Mouse (Mus musculus): ENCODE results near the gene Cpa4.
A peak's percentile ranks its signal among the peaks of the same experiment; 100 is the strongest.

Cpa4 gene

DNA sequence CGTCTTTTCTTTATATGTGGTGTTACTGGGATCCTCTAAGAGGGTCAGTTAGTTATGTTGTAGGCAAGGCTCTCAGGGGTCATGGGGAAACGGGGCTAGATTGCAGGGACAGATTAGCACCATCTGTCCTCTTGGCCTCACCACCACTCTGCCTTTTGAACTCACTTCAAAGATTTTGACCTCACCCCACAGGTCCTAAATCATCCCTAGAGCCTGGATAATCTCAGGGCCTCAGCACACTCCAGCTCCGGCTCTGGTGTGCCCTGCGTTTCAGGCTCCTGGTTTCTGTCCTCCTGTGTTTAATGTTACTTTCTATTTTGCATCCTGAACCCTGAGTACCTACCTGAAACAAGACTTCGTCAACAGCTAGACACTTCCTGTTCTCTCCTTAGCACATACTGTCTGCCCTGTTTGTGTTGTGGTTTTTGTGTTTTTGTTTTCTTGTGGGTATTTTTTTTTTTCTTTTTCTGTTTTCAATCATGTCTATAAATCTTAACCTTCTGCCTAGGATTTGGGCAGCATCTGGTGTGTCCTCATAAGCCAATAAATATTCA, 23.8 kb downstream of the Cpa4 start:
- DNase-seq (ENCODE audit: low read depth) = no peak

DNA sequence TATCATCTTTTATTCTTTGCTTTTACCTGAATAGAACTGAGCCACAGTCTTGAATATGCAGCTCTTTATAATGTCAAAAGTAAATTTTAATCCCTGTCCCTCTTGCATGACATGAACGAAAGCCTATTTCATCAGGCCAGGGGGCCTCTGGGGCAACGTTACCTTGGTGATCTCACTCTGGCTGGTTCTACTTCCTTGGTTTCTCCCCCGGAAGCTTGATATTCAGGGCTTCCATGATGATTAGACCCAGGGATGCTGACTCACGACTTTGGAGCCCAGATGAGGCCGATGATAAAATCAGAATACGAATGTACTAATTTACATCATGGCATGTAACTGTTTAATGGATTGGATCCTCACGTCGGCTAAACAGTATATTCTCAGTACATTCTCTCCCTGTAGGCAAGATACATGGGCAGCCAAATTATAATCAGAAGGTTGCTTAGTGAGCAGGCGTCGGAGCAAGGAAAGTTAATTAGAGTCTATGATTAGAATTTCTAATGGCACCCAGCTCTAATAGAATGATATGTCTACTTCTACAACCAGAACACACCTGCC, 24.3 kb downstream of the Cpa4 start:
- peak; percentile 73 for DNase-seq (ENCODE audit: low read depth)

DNA sequence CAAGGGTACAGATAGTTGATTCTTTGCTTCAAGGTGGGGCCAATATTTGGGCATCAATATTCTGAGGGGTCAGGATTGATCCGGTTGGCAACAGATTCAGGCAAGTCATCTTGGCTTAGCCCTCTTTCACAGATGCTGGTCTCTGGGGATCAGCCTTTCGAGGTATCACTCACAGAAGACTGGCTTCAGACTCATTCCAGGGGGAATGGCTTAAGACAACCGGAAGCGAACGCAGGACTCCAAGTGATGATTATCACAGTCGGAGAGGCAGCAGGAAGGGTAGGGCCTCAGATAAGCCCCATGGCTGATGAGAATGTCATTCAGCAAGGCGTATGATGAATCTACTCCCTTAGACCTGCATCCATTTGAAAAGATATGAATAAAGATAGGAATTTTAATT, 26.2 kb downstream of the Cpa4 start:
- DNase-seq (ENCODE audit: low read depth) = no peak

DNA sequence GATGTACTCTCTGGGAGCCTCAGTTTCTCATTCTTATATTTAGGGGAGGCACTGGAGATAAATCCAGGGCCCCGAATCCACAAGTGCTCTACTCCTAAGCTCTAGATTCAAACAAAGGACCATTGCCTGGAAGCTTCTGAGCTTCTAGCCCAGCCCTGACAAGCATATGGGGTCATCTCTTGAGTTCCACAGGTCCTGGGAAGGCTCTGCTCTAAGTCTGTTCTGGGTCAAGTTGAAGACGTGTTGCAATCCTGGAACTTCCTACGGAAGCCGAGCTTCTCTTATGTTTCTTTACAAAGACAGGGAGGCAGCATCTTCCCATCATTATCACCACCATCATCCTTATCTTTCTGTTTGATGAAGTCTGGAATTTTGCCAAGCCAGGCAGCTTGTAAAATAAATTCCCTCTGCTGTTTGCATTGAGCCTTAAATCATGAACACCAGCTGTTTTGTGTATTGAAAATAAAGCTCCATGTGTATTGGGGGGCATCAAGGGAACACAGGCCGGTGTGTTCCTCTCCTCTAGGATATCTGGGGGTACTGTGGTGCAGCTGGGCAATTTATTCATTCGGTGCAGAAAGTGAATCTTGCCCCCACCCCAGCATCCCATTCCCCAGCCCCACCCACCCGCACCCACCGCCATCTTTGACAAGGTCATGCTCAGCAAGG, 28.2 kb downstream of the Cpa4 start:
- no peak for DNase-seq (ENCODE audit: low read depth)

DNA sequence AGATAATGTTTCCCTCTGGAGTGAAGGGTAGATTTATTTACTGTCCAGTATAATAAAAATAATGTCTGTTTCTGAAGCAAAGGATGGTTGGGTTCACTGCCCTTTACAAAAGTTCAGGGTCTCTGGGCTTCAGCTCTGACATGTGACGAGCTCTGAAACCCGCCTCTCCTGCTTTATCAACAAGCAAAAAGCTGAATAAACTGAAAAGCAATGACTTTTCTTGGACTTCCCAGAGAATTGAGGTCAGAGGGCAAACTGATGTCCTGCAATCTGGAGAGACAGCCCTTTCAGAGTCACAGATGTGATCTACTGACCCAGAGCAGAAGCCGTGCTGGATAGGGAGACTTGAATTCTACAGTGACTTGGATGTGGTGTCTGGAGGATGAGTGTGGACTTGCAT, 31.9 kb downstream of the Cpa4 start:
- DNase-seq (ENCODE audit: low read depth) = no peak

DNA sequence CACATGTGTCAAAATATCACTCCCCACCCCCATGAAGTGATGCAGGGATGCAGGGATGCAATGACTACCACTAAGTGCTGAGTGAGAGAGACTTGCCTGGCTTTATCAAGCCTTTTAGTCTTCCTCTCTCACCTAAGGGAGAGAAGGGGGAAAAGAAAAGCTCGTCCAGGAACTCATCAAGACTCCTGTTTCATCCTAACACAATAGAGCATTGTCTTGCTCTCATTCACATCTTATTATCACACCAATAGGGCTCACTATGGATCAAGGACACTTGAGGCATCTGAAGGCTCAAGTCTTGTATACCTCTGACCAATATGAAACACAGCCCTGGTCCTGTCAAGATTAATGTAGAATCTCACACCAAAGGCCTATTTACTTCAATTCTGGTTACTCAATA, 32.8 kb downstream of the Cpa4 start:
- DNase-seq (ENCODE audit: low read depth) = no peak

DNA sequence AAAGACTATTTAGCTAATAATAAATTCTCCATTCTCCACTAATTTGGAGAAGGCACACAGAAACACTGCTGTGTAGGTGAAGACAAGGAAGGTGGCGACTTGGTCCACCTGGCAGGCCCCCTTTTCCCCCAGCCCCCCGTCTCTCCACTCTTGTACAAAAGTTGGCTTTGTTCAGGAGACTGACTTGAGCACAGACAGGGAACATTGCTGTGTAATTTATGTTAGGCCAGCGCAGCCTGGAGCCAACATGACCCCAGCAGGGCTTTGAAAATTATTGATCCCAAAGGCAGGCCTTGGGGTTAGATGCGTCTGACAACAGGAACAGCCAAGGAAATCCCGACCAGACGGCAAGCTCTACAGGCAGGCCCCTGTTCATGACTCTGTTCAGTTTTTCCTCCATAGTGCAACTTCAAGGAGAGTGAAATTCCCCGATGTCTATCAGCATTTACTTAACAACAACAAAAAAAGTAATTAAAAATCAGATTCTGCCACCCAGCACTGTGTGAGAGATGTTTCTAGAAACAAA, 36.2 kb downstream of the Cpa4 start:
- DNase-seq (ENCODE audit: low read depth) = no peak

DNA sequence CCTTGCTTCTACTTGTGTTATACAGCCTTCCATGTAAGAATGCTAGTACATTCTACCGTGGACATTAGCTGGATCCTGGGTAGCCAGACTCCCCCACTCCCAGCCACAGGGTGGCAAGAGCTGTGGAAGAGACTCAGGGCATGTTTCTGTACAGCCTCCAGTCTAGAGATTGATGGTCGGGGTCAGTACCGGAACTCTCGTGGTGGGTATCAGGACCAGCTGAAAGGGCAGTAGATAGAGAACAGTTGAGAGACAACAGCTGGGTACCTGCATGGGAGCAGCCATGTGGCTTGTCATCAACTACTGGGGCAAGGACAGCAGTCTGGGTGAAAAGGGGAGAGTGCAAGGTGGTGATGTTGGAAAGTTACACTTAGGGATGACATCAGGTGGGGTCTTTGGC, 36.9 kb downstream of the Cpa4 start:
- no peak for DNase-seq (ENCODE audit: low read depth)

DNA sequence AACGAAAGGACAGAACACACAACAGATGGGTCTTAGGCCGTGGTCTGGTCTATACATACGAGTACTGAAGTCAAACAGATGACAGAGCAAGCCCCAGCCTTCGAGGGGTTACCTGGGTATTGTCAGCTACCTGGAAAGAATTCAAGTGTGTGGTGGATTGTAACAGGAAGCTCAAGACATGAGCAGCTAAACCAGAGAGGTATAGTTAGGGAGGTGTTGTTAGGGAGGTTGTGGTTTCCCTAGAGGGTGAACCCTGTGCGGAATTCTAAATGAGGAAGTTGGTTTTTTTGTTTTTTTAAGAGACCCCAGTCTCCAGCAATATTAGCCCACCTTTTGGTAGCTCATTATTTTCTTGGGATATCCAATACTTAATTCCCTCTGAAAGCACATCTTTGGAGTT, 37.5 kb downstream of the Cpa4 start:
- peak; percentile 13 for DNase-seq (ENCODE audit: low read depth)

DNA sequence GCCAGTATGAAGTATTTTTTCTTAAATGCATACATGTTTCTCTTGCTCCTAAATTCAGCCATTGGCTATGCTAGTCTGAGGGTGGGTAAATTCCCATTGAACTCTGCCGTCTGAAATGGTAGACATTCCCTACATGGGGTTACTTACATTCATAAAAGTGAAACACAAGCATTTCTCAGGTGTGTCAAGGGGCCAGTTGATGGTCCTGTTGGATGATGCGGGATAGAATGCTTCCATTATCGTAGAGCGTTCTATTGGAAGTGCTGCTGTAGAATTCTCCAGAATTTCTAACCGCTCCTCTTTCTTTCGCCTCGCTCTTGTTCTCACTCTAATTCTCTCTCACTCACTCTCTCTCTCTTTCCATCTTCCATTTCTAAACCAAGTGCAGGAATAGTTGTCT, 42.5 kb downstream of the Cpa4 start, which contains the start of gene Cpa5:
TSS of gene Cpa5 (plus strand) at position 301 of the 400 bp plus-strand sequence.
- no peak for DNase-seq (ENCODE audit: low read depth)

DNA sequence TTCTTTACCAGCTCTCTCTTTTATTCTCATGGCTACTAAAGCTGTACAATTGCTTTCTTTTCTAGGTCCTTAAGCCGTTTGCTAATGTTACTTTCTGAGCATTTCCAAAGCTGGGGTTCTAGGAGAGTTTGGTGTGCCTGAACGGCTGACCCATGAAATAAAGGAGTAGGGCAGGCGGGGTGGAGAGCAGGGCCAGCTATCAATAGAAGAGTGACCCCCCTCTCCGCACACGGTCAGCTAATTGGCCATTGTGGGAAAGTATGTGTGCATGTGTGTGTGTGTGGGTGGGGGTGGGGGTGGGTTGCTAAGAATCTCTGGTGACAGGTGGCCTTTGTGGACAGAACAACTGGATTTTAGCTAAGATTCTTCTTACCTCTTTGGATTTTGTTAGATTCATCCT, 43.0 kb downstream of the Cpa4 start:
- no peak for DNase-seq (ENCODE audit: low read depth)

DNA sequence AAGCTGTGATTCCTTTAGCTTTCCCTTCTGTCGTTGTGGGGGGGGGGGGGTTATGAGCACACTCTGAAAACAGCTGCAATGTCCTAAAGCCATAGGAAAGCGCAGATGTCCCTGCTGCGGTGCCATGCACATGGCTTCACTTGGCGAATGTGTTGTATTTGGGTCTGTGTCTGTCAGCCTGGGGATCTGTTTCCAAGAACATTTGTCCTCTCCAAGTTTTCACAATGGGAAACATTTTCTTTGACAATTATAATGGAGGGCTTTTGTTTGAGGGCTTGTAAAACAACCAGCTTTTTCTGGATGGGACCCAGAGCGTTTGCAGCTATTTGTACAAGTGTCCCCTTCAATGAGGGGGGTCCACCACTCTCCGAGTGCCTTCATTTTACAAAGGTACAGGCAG, 46.1 kb downstream of the Cpa4 start:
- DNase-seq (ENCODE audit: low read depth) = no peak

DNA sequence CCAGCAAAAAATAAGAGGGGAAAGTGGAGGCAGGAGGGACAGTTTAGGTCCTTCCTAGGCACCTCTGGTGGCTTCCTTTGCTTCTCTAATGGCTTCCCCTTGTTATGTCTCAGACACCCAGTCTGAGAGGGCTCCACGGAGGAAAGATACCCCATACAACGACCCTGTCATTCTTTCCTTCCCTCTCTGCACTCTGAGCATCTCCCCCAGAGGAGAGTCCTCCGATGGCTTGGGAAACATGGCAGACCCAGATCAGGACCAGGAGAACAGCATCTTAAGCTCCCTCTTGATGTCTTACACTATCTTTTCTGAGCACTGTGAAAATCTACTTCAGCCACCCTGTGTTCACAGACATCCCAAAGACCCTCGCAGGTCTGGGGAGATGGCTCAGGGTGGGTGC, 47.6 kb downstream of the Cpa4 start:
- no peak for DNase-seq (ENCODE audit: low read depth)

DNA sequence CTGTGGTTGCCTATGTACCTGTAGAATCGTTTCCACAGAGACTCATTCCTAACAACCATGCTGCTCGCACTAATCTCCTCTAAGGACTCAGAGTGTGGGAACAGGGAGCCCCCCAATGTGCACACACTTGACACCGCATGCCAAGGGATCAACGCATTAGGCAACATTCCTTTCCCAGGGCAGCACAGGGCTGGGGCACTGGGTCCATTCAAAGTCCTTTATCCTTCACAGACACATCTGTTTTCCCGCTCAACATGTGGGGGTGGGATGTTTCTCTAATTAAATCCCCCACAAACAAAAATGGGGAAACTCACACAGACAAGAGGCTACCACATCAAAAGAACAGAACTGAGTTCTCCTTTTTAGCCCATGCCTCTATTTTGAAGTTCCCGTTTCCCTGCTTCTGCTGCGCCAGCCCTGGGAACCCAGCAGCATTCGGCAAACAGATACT, 48.3 kb downstream of the Cpa4 start:
- no peak for DNase-seq (ENCODE audit: low read depth)

DNA sequence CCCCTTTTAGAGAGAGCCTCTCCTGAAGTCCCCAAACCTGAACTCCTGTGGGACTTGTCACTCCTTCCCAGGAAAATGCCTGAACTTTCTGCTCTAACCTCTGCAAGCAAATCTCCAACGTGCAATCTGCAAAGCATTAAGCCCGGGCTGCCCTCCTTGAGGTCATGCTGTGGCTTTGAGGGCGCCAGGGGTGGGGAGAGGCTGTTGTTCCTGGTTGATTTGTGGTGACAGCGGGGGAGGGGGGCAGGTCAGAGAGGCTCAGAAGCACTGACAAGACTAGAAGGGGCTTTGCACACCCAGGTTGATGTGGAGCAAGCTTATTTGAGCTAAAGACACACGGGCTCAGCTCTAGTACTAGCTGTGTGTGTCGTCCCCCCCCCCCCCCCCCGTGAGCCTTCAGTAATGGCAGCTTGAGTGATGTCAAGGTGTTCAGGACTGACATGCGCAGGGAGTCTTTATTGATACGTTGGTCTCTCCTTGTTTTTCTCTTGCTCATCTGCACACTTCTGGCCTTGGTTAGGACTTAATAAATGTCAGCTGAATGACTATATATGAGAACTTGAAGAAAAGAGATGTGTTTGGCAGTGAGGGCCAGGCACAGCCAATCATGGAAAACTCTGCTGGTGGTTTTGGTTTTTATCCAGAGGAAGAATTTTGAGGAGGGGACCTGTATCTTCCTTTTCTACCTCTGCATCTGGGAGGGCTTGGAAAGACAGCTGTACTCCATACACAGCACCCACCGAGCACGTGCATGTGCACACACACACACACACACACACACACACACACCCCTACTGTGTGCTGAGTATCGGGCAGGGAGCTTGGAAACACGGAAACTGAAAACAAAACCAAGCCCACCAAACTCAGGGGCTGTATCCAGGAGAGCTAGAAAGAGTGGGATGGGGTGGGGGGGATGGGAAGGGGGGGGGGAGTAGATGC, 49.1 kb downstream of the Cpa4 start:
- DNase-seq (ENCODE audit: low read depth) = peak; percentile 33

DNA sequence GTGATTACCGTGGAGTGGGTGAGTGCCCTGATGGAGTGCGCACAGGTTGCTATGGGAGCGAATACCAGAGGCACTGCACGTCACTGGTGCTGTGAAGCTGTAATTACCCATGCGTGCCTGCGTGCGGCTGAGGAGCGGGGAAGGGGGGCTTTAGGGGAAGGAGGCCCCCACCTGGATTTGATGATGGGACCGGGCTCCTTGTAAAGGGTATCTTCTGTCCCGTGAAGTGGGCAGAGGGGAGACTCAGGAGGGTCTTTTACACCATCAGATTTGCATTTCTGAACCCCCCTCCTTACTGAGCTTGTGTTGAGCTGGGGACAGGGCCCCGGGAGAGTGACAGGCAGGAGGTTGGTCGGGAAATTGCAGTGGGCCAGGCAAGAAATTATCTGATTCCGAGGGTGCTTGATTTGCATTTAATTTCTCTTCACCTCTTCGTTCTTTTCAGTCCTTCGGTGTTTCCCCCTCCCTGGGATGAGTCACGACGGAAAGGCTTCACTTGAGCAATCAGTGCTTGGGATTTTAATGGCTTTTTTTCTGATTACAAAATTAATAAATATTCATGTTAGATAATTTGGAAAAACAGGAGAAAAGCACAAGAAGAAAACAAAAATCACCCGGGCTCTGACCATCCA, 49.9 kb downstream of the Cpa4 start:
- no peak for DNase-seq (ENCODE audit: low read depth)

DNA sequence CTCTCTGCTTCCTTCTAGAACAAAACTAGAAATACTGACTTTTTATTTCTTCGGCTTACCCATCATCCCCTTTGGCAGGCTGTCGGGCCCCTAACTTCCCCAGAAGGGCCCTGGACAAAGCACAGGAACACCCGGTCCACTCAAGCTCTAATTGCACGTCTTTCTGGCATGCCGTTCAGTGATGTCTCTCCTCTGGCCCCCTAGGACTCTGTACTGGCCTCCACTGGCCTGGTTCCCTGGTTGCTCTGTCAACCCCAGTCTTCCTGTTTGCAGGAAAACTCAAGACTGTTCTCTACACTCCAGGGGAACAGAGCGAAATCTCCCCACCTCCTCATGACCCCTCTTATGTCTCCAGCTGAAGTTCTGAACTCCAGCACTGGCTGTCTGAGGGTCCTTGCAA, 50.6 kb downstream of the Cpa4 start:
- DNase-seq (ENCODE audit: low read depth) = no peak

DNA sequence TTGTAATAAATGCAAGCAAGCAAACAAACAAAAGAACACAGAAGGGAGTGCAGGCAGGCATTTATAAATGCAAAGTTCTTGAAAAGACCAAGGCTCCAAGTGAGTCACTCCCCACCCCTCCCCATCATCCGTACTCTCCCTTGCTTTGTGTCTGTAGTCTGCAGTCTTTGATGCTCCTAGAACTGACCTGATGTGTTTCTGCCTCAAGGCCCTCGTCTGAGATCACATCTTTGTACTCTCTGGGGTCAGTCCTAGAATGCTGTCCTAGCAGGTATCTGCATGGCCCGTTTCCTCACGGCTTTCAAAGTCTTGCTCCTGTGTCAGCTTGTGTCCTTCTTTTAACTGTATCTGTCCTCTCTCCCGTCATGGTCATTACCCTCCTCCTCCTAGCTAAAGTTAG, 51.4 kb downstream of the Cpa4 start:
- DNase-seq (ENCODE audit: low read depth) = no peak

DNA sequence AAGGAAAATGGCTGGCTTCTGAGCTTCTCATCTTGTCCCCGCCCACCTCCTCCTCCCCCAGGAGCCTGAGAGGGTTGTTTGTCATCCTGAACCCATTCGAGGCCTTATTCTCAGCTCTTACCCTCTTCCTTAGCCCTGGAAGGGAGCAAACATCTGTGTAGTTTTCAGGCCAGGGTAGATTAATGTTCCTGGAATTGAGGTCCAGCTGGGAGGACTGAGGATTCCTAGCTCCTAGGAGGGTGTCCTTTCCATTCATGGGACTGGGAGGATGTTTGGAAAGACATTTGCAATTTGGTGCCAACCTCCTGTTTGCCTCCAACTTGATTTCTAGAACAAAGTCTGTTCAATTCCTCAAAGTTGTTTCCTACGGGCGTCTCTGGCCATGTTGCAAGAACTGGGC, 52.4 kb downstream of the Cpa4 start:
- no peak for DNase-seq (ENCODE audit: low read depth)

DNA sequence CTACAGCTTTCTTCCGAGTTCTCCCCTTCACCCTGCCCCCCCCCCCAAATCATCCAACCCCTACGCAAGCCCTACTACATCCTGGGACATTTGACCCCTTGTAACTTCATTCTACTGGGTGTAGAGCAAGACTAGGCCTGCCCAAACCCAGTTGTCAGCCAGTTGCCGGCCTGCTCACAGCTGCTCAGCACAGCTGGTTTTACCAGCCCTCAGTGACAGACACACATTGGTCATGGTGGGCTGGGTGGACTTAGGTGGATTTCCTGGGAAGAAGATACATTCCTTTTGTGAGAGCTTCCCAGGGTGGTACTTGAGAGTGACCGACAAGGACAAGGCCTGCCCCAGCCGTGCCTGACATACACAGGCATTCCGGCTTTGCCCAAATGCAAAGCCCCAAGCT, 52.8 kb downstream of the Cpa4 start:
- DNase-seq (ENCODE audit: low read depth) = no peak

DNA sequence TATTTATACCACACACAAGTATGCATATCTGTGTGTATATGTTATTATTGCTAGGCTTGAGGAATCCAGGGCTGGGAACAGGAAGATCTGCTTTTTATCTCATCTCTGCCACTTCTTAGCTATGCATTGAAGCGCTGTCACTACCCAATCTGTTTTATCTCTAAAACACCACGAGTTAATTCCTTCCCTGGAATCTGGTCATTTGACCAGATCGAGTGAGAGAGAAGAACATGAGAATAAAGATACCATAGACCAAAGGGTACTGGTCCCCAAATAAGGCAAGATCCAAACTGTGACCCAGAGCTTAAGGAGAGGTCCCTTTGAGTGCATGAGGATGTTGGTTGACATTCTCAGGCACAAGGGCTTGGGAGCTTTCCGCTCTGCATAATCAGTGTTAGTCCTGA, 53.8 kb downstream of the Cpa4 start:
- no peak for DNase-seq (ENCODE audit: low read depth)

DNA sequence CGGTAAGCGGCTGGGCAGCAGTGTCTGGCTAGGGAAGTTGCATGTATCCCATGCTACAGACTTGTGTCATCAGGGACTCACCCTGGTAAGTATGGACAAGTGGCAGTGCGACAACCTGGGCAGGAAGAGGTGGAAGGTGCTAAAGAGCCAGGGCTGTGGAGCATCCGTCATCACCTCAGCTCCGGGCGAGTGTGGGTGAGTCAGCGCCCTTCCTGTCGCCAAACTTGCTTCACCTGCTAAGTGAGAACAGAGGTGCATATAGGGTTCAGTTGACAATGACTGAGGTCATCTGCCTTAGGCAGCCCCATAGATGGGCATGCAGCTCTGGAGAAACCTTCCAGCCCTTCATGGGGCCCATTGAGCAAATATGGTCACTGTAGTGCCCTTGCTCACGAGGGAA, 56.6 kb downstream of the Cpa4 start:
- DNase-seq (ENCODE audit: low read depth) = no peak

Data from 416B (cell line).